Mouse (Mus musculus) CH12.LX (cell line): ENCODE measurements at regions not wholly inside any gene's neighbourhood (a gene's known extent, or its start where the extent isn't known, plus 50 kb on each side); places are given as distances from the start of the nearest gene placed in this dataset.
A peak's percentile ranks its signal among the peaks of the same experiment; 100 is the strongest.

Experiments used
- DNase-seq: peaks from one replicate; pipeline ENCODE4 v3.0.0-alpha.2; 2013; ENCODE audit errors: extremely low read depth
- H3K27ac ChIP-seq: 2 replicates; pipeline ENCODE4 v1.5.1; 2012; ENCODE audit warnings: low read depth, mild to moderate bottlenecking, control low read depth, moderate library complexity; ENCODE audit not compliant: insufficient read depth
- H3K27me3 ChIP-seq: replicated peaks from 2 replicates; pipeline ENCODE3; 2012; ENCODE audit warnings: inconsistent platforms
- H3K36me3 ChIP-seq, 2 experiments: replicated peaks in 1 of 2; 2 replicates each; pipeline versions ENCODE3 to v1.6.1; 2012; ENCODE audit warnings: inconsistent platforms in 1 of 2, low read length in 1 of 2, mild to moderate bottlenecking in 1 of 2, mixed read lengths in 1 of 2, moderate library complexity in 1 of 2; ENCODE audit not compliant: control insufficient read depth in 1 of 2, insufficient read depth in 1 of 2
- H3K4me1 ChIP-seq, 2 experiments: 2 replicates each; pipeline ENCODE4 v1.6.1; 2012; ENCODE audit warnings: inconsistent platforms in 1 of 2, moderate library complexity in 1 of 2; ENCODE audit not compliant: insufficient read depth in 2 of 2, control insufficient read depth in 1 of 2
- H3K4me2 ChIP-seq: 2 replicates; pipeline ENCODE4 v1.6.1; 2012; ENCODE audit warnings: low read depth, mild to moderate bottlenecking, control low read depth; ENCODE audit not compliant: poor library complexity, insufficient read depth, severe bottlenecking
- H3K4me3 ChIP-seq, 3 experiments: fragments of 150-350 bp in 1 of 3; sonication (generic) in 1 of 3; replicated peaks in 1 of 3; 2 replicates each; pipeline versions ENCODE3 to v1.5.1; 2011 to 2012; ENCODE audit warnings: low read depth in 2 of 3, low read length in 2 of 3, mild to moderate bottlenecking in 2 of 3, moderate library complexity in 2 of 3, control low read depth in 1 of 3, improper control_type of control experiment in 1 of 3, inconsistent platforms in 1 of 3, mixed read lengths in 1 of 3; ENCODE audit not compliant: poor library complexity in 1 of 3
- H3K79me2 ChIP-seq: replicated peaks from 2 replicates; pipeline ENCODE4 v1.6.1; 2012; ENCODE audit warnings: mild to moderate bottlenecking, moderate library complexity; ENCODE audit not compliant: control insufficient read depth, poor library complexity, insufficient read depth, severe bottlenecking; ENCODE audit errors: extremely low read depth
- H3K9ac ChIP-seq: 2 replicates; pipeline ENCODE4 v1.6.1; 2012; ENCODE audit warnings: low read depth, mild to moderate bottlenecking, control low read depth, moderate library complexity; ENCODE audit not compliant: insufficient read depth
- H3K9me3 ChIP-seq: replicated peaks from 2 replicates; pipeline ENCODE3; 2012; ENCODE audit warnings: low read length, inconsistent platforms, mixed read lengths
- CTCF ChIP-seq, 2 experiments: IDR thresholded peaks in 1 of 2; conservative IDR thresholded peaks in 1 of 2; 2 replicates each; pipeline ENCODE4 v1.5.1; 2011 to 2012; ENCODE audit warnings: low read depth in 2 of 2, low read length in 2 of 2, improper control_type of control experiment in 1 of 2, inconsistent platforms in 1 of 2, mild to moderate bottlenecking in 1 of 2, moderate library complexity in 1 of 2
- E2F4 ChIP-seq: IDR thresholded peaks from 2 replicates; pipeline ENCODE4 v1.6.1; 2011; ENCODE audit warnings: low read depth, low read length, improper control_type of control experiment; ENCODE audit not compliant: insufficient replicate concordance
- EP300 ChIP-seq: IDR thresholded peaks from 2 replicates; pipeline ENCODE4 v1.6.1; 2011; ENCODE audit warnings: low read length, improper control_type of control experiment
- HCFC1 ChIP-seq: IDR thresholded peaks from 2 replicates; pipeline ENCODE4 v1.6.1; 2012; ENCODE audit warnings: low read depth, mild to moderate bottlenecking, inconsistent platforms, low read length, improper control_type of control experiment
- IRF4 ChIP-seq: IDR thresholded peaks from 2 replicates; pipeline ENCODE4 v1.6.1; 2014; ENCODE audit warnings: low read depth, mild to moderate bottlenecking, inconsistent platforms, low read length, improper control_type of control experiment
- JUN ChIP-seq: IDR thresholded peaks from 2 replicates; pipeline ENCODE4 v1.6.1; 2011; ENCODE audit warnings: low read depth, mild to moderate bottlenecking, low read length, improper control_type of control experiment, moderate library complexity; ENCODE audit not compliant: insufficient read depth
- JUND ChIP-seq: conservative IDR thresholded peaks from 2 replicates; pipeline ENCODE4 v1.6.1; 2011; ENCODE audit warnings: low read depth, low read length, improper control_type of control experiment
- KAT2A ChIP-seq: IDR thresholded peaks from 2 replicates; pipeline ENCODE4 v1.6.1; 2012; ENCODE audit warnings: low read length, improper control_type of control experiment, inconsistent platforms; ENCODE audit not compliant: insufficient replicate concordance
- MAFK ChIP-seq: IDR thresholded peaks from 2 replicates; pipeline ENCODE4 v1.6.1; 2011; ENCODE audit warnings: low read length, improper control_type of control experiment; ENCODE audit not compliant: insufficient replicate concordance
- MAZ ChIP-seq: IDR thresholded peaks from 2 replicates; pipeline ENCODE4 v1.6.1; 2012; ENCODE audit warnings: low read depth, mild to moderate bottlenecking, inconsistent platforms, low read length, improper control_type of control experiment, moderate library complexity
- MEF2A ChIP-seq: IDR thresholded peaks from 2 replicates; pipeline ENCODE4 v1.6.1; 2014; ENCODE audit warnings: low read depth, mild to moderate bottlenecking, inconsistent platforms, low read length, improper control_type of control experiment, borderline replicate concordance
- MXI1 ChIP-seq: IDR thresholded peaks from 2 replicates; pipeline ENCODE4 v1.6.1; 2011; ENCODE audit warnings: mild to moderate bottlenecking, low read depth, low read length, improper control_type of control experiment
- NRF1 ChIP-seq: IDR thresholded peaks from 2 replicates; pipeline ENCODE4 v1.6.1; 2014; ENCODE audit warnings: low read depth, mild to moderate bottlenecking, inconsistent platforms, low read length, improper control_type of control experiment, moderate library complexity
- PAX5 ChIP-seq: IDR thresholded peaks from 2 replicates; pipeline ENCODE4 v1.6.1; 2012; ENCODE audit warnings: low read length, inconsistent platforms, mixed read lengths
- RCOR1 ChIP-seq: conservative IDR thresholded peaks from 2 replicates; pipeline ENCODE4 v1.6.1; 2012; ENCODE audit warnings: low read depth, mild to moderate bottlenecking, inconsistent platforms, low read length, improper control_type of control experiment
- TBP ChIP-seq: conservative IDR thresholded peaks from 2 replicates; pipeline ENCODE4 v1.6.1; 2011; ENCODE audit warnings: low read depth, low read length, improper control_type of control experiment
- dilution Hi-C: fragments of 300-500 bp; cut with MboI; formaldehyde crosslinking; loops from 2 replicates; pipeline ENCODE4 v1.14.3; 2020; ENCODE audit warnings: low sequenced_read_pairs; ENCODE audit not compliant: extremely low pct_unique_long_range_greater_than_20kb, extremely low pct_ligation_motif_present
- in situ Hi-C: fragments of 300-500 bp; cut with MboI; formaldehyde crosslinking; loops from 3 replicates; pipeline ENCODE4 v1.14.3; 2019; ENCODE audit warnings: low sequenced_read_pairs, low pct_ligation_motif_present, low pct_unique_long_range_greater_than_20kb, mixed read lengths

GRCm38 (mm10) chr5:119984206-119984605, 132.1 kb upstream of the Rbm19 start:
- Histone ChIP-seq H3K27me3 (no peaks in the 10 kb centered on the region), H3K4me1 (no peaks in the 10 kb centered on the region), H3K4me3 (peak overlapping the region in 1 of 3 experiments; percentile 13), H3K79me2 (no peaks in the 10 kb centered on the region), H3K36me3 (no peaks in the 10 kb centered on the region), H3K4me2 (no peak overlapping the region), H3K9me3 (peaks cover 86% of the 10 kb centered on the region), H3K9ac (no peak overlapping the region), H3K27ac (no peak overlapping the region)
- in situ Hi-C loops: no loop called here
- DNase-seq: no peak
- dilution Hi-C loops: no loop called here
- TF ChIP-seq JUN (no peak), TBP (0 out of 2 replicates have a peak, but pooled peaks have one; percentile 18)

DNA sequence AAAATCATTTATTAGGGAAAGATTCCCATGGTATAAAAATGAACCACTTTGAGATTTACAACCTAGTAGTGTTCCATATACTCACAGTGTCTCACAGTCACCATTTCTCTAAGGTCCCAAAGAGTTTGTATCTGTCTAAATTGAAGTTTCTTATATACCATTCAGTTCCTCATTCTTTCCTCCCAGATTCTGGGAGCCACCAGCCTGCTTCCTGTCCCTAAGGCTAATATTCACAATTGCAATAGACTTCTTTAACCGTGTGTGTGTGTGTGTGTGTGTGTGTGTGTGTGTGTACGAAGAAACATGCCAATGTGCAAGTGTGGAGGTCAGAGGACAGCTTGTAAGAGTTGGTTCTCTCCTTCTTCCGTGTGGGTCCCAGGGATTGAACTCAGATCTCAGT, 124.1 kb upstream of the Rbm19 start:
- no peak overlapping the region for H3K27ac ChIP-seq
- no peak overlapping the region for H3K4me2 ChIP-seq
- peaks cover 85% of the 10 kb centered on the region for H3K9me3 ChIP-seq
- DNase-seq: no peak
- H3K4me3 ChIP-seq: no peak overlapping the region
- in situ Hi-C loops (no loop called here), dilution Hi-C loops (no loop called here)
- H3K27me3 ChIP-seq: no peaks in the 10 kb centered on the region
- H3K9ac ChIP-seq: no peak overlapping the region
- H3K79me2 ChIP-seq: no peaks in the 10 kb centered on the region
- H3K4me1 ChIP-seq: no peaks in the 10 kb centered on the region
- no peaks in the 10 kb centered on the region for H3K36me3 ChIP-seq
- TF ChIP-seq CTCF (conservative IDR thresholded peaks at IDR 0.05 in 1 of 2, IDR thresholded peaks at IDR 0.05 in 1 of 2; ENCODE audit: low read depth in 2 of 2, low read length in 2 of 2) (no peak), E2F4 (no peak), RCOR1 (no peak), MEF2A (no peak), HCFC1 (no peak), PAX5 (no peak), JUND (no peak)

DNA sequence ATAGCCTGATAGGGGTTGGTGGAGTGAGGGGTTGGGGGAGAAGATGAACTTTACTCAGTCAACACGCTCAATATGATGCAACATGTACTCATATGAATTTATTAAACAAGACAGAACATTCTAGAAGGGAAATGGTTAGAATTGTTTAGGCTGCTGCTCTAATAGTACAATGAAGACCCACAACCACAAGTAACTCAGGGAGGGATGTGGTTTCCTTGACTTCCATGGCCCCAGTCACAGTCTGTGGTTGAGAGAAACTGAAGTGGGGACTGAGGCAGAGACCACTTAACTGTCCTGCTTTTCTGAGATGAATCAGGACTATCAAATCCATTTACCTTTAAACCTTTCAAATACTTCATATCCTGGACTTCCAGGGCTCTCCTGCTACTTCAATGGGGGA, 120.5 kb upstream of the Rbm19 start:
- Histone ChIP-seq H3K27me3 (no peaks in the 10 kb centered on the region), H3K36me3 (no peaks in the 10 kb centered on the region), H3K4me3 (no peak overlapping the region), H3K79me2 (no peaks in the 10 kb centered on the region)
- in situ Hi-C loops (no loop called here), dilution Hi-C loops (no loop called here)
- DNase-seq: no peak
- TF ChIP-seq CTCF (conservative IDR thresholded peaks at IDR 0.05 in 1 of 2, IDR thresholded peaks at IDR 0.05 in 1 of 2; ENCODE audit: low read depth in 2 of 2, low read length in 2 of 2) (no peak), NRF1 (no peak), MAZ (no peak), MAFK (no peak), IRF4 (no peak), MXI1 (no peak), EP300 (no peak), MEF2A (no peak), PAX5 (no peak), KAT2A (no peak)
- TF ChIP-seq, all 38 proteins: peak for 0
- peaks cover 83% of the 10 kb centered on the region for H3K9me3 ChIP-seq
- no peak overlapping the region for H3K4me2 ChIP-seq
- H3K9ac ChIP-seq: no peak overlapping the region
- no peak overlapping the region for H3K27ac ChIP-seq
- H3K4me1 ChIP-seq: no peaks in the 10 kb centered on the region
